Mouse (Mus musculus) adrenal gland, postnatal 4 days (tissue): ENCODE results near the gene Hbq1b. TPM values are rescaled to one million over a fixed set of nuclear protein-coding genes. Genes with fewer than 3 reads are reported as not detected.

ENCODE experiments used
- DNase-seq, 2 experiments: peaks; one replicate each; pipeline ENCODE4 v3.0.0; 2021 to 2022; ENCODE audit warnings: low spot score in 2 of 2, mixed read lengths in 2 of 2
- long read RNA-seq, 2 experiments: library from polyadenylated mRNA; stranded (forward); transcript quantifications; one replicate each; pipeline ENCODE4 v2.0.0; 2021
- total RNA-seq, 2 experiments: library from RNA; stranded (reverse); gene quantifications; 2 replicates each; pipeline ENCODE4 v1.2.3; 2021

Hbq1b gene
- total RNA-seq: 1 to 10 TPM; 3.9 to 5.3 TPM
- long read RNA-seq, experiment 1, partial matches to known transcripts: 0 of 3 reads
- long read RNA-seq, experiment 1, other reads (novel, unspliced or antisense): 0 of 3 reads
- long read RNA-seq, experiment 2, partial matches to known transcripts: 0 of 3 reads
- long read RNA-seq, experiment 2, other reads (novel, unspliced or antisense): 0 of 3 reads

DNA sequence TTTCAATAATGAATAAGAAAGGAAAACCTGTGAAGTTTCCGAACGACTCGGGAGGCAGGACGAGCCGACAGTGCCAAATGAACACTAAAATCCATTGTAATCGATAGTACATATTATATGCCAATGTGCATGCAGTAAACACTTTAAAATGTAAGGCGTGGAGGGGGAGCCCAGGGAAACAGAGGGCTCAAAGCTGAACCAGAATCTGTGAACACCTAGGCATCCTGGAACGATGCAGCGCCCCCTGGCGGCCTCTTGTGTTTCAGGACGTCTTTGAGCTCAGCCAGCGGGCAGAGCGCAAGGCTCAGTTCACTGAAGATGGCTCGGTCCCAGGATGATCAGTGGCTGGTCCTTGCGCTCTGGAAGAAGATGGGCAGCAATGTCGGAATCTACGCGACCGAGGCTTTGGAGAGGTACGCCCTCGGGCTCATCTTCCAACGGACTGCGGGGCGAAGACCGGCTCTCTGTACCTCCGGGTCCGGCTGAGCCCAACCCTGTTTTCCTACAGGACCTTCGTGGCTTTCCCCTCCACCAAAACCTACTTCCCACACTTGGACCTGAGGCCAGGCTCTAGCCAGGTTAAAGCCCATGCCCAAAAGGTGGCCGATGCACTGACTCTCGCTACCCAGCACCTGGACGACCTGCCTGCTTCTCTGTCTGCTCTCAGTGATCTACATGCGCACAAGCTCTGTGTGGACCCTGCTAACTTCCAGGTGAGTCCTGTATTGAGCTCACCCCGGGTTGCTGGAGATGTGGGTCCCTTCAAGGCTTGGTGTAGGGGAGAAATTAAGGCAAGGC lies at the start of gene Hbq1b:
Gene Hbq1b, plus strand, starts transcription at position 271 of the 798 bp plus-strand sequence.
- peak; percentile 41 to 52 for DNase-seq

DNA sequence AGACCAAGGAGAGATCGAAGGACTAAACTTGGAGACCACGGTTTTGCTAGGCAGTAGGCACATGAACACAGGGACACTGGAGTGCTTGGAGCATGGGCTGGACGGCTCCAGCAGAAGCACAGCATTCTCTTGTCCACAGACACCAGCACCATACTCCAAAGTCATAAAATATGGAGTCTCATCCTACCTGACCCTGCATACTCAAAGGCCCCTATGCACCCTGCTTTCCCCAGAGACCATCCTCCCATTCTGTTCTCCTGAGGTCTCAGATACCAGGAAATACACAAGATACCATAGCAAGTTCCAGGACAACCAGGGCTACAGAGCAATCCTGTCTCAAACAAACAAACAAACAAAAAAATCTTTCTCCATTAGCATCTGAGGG lies 49.4 kb upstream of the Hbq1b start:
- DNase-seq: no peak

DNA sequence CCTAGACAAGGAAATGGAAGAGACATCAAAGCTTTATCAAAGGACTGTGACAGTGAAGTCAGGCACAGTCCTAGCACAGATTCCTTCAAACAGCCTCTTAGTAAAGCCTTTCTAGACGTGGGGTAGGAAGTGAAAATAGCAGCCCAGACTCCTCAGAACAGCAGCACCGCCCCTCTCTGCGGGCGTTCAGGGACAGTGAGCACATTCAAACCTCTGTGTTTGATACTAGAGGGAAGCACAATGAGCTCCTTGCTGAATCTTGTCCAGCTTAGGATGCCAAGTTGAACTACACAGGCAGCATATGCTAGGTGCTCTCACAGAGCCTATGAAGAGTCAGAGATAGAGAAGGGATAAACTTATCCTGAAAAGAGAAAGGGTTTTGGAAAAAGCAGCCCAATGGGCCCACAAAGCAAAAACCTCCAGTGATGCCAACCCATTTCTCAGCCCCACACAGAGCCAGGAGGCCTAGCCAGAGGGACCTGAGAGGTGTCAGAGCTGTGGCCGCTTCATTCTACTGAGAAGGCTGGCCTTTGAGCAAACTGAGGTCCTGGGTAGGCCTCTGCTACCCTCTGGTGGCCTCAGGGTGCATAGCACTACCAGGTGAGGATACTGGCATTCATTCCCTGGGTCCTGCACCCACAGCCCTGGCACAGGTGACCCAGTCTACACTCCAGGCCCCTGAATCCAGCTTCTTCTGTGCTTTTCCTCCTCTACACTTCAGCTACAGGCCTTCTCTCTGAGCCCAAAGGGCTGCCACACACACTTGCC lies 48.5 kb upstream of the Hbq1b start:
- peak; percentile 25 to 60 for DNase-seq

DNA sequence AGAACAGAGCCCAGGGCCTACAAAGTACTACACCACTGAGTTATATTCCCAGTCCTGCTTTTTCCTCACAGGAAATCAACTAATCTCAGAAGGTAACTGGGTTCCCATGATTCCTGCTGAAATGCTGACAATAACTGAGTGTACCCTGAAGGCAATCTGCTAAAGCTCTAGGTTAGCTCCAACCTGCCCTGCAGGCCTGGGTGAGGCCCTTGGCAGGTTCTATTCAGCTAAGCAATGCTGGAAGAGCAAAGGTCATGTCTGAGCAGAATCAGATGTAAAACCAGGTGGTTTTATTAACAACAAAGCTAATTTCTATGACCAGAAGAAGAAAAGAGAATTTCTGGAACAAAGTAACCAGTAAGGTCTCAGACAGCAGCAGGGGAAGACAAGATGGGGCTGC lies 45.4 kb upstream of the Hbq1b start:
- no peak for DNase-seq

DNA sequence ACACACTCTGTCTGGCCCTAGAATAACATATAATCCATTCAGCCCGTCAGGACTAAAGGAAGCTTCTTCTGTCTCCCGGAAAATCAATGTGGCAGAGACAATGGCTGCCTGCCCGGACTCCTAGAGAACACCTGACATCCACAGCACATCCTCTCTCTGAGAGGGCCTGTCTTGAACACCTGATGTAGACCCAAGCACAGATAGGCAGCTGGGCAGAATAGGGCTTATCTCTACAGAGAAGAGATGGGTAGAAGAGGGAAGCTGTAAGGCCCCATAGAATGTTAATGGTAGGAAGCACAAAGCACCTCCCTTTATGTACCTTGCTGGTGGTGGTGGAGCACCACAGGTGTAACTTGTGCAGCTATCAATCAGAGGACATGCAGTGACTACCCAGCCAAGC lies 44.6 kb upstream of the Hbq1b start:
- no peak for DNase-seq

DNA sequence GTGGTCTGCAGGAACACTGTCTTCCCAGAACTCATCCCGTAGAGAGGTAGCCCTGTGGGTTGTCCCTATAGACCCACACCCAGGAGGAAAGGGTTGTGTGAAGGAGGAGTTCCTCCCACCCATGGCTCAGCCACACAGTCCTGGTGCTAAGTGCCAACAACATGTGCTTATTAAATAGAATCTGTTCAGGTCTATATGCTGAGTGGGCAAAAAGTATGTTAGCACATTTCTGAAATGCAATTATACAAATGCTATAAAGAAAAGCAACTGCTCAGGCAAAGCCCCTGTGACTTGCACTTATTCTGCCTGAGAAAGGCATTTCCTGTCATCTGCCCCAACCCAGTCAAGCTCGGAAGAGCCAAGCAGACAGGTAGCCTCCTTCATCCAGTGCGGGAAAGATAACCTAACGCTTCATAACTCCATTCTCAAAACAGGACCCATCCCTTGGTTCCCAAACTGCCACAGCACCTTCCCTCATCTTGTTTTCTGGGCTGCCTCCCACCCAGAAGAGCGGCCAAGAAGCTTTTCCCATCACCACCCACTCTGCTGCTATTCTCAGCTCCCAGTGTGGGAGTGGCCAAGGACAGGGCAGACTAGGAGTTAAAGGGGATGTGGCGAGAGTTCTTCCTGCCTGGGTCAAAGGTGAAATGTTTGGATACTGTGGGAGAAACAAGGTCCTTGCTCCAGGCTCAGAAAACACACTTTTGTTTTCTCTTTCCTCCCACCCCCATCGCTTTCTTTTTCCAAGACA lies 43.4 kb upstream of the Hbq1b start:
- DNase-seq: no peak

DNA sequence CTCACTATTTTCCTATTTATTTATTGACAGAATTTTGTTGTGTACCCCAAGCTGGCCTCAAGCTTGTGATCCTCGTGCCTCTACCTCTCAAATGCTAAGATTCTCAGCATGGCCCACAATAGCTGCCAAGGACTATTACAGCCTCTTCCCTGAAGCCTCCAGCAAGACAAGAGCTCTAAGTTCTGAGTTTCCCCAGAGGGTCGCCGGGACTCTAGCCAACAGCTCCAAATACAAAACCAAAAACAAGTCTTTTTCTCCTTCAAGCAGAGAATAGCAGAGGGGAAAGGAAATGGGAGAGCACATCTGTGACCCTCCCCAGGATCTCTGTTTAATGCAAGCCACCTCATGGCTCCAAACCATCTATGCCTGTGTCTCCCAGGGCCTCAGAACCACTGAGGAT lies 42.7 kb upstream of the Hbq1b start:
- DNase-seq: no peak

DNA sequence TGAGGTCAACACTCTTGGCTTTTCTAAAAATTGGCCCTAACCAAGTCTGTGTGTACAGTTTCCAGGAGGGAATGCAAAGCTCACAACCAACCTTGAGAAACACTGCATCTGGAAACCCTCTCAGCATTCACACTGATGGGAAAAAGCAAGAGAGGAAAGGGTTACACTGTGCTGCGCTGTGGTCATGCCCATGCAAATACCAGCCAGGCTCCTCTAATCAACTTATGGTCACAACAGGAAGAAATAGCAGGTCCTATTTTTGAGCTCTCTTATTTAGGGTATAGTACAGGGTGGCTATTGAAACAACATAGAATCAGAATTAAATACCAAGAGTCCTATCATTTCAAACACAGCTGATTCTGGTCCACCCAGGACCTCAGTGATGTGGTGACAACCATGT lies 42.1 kb upstream of the Hbq1b start:
- DNase-seq: no peak

DNA sequence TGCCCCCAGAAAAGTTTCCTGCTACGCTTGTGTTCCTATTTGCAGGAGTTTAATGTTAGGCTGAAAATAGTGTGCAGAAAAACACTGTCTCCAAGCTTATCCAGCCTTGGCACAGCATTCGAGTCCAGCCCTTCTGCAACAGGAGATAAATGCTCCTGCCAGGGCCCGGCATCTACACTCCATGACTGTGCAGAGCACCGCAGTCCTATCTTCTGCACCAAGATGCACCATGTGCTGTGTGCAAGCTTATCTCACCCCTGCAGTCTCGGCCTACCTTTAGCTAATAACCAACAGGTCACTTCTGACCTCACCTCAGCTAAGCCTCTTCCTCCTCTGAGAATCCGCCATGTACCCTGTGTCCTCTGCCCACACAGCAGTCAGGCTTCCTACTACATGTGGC lies 41.2 kb upstream of the Hbq1b start:
- no peak for DNase-seq

DNA sequence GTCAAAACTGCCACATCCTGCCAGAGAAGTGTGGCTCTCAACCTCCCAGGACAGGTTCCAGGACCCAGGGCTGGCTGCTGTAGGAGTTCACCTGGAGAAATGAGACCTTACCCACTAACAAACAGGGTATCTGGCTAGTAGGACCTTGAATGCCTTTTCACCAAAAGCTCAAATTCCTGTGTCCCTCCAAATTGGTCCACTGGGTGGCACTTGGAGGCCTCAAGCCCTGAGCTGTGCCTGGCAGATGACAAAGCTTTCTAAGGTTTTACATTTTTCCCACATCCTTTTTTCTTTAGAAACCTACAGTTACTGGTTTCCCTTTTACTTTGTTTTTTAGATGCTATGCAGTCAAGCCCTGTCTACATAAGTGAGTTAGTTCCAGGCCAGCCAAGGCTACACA lies 39.7 kb upstream of the Hbq1b start:
- DNase-seq: no peak

DNA sequence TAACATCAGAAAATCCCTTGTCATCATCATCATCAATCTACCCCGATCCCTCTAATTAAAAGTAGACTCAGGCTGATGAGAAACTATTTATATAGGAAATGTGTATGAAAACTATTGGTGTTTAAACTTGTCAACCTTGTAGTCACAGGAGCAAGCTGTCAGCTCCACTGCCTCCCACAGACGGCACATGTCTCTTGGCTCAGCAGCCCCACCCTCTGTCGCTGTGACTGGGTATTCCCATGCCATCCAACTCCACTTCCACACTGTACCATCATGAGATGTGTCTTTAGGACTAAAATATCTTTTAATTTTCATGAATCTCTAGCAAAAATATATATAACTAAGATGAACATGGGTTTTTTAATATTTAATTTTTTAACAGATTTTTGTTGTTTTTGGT lies 38.4 kb upstream of the Hbq1b start:
- DNase-seq: no peak

DNA sequence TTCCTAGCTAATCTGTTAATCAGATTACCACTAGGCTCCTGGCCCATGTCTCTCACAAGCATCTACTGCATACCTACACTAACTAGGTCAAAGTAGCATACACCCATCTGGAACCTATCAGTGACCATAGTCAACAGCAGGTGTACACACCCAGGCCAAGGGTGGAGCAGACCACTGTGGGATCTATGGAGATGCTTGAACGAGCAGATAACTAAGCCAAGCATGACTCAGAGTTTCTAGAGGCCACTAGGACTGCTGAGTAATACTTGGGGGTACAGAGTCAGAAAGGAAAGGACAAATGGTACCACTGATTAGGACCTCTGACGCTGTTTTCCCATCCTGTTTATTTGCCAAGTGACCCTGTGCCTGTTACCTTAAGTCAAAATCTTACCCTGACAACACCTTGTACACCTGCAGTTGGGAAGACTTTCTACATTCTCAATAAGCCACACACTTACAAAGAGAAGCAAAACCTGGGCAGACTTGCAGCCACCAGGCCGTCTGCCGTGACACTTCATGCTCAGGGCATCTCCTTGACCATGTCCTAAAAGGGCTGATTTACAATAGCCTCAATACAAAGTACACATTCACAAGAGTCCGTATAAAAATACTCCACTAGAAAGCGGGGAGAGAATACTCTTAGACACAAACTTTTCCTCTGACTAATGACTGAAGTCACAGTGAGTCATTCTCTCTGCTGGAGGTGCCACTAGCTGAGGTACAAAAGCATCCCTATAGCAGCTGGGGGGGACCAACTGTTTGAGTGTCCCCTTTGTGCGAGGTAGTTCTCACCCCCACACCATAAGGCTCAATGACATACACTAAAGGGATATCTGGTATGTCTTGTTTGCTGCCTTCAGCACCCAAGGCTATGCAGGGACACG lies 35.6 kb upstream of the Hbq1b start:
- no peak for DNase-seq

DNA sequence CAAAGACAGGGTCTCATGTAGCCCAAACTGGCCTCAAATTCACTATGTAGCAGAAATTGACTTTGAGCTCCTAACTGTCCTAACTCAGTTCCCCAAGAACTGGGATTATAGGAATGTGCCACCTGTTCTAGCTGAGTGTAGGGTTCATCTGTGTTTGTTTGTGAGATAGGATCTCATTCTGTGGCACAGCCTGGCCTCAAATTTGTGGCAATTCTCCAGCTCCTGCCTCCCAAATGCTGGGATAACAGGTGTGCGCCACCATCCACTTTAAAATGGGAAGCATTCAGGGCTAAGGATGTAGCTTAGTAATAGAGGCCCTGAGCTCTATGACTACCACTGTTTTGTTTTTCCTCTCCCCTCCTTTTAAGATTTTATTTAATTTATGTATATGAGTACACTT lies 33.6 kb upstream of the Hbq1b start:
- no peak for DNase-seq

DNA sequence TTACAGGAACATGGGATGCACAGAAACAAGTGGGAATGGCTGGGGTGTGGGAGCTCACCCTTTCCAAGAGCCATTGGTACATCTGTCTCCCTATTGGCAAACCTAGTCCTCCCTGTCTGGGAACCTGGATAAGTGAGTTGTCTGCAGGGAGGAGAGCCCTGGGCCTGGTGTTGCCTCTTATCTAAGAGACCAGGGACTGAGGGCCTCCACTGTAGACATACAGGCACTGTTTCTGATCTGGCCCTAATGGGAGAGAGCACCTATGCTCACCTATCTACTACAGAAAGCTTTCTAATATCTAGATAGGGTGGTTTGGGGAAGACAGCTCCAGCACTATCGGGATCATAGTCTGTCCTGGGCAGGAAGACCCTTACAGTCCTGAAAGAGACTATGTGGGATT lies 30.6 kb upstream of the Hbq1b start:
- no peak for DNase-seq

DNA sequence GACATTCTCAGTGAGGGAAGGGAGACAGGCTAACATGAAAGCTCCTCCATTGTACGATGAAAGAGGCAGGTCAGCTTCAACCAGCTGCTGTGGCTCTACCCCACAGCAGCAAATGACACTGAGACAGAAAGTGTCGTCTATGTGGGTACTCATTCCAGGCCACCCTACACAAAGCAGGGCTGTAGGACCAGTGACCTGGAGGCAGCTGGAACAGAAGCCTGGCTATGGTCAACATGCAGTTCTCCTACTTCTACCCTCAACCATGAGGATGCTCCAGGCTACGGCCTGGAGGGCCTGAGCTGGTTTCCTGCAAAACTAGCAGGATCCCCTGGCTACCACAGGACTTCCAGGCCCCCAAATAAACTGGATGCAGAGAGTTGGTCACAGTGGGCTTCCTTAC lies 30.2 kb upstream of the Hbq1b start:
- no peak for DNase-seq

DNA sequence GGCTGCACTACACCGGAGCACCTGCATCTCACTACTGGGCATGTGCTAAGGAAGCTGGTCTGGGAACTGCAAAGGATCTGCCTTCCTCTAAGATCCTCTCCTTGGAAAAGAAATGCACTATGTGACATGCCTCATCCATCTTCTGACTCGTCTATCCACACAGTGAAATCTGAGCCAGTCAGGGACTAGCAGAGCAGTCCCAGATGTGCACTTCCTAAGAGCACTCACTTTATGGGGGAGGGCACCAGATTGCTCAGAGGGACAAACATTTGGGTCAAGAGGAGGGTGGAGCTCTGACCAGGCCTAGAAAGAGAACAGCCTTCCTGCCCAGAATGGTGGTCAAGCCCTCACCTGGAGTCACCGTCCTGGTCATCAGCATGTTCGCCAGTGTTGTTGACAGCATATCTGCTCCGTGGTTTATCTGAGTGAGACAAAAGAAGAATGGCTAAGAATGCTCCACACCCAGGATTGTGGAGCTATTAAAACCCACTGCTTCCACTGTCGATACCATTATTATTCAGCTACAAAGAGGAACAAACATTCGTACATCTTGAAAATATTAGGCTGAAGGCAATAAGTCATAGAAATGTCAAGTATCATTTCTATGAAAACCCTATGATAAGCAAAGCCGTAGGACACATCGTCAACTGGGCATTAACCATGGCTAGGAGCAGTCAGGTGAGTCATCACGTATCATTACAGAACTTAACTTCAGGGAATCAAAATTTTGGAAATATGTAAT lies 23.9 kb upstream of the Hbq1b start:
- no peak for DNase-seq

DNA sequence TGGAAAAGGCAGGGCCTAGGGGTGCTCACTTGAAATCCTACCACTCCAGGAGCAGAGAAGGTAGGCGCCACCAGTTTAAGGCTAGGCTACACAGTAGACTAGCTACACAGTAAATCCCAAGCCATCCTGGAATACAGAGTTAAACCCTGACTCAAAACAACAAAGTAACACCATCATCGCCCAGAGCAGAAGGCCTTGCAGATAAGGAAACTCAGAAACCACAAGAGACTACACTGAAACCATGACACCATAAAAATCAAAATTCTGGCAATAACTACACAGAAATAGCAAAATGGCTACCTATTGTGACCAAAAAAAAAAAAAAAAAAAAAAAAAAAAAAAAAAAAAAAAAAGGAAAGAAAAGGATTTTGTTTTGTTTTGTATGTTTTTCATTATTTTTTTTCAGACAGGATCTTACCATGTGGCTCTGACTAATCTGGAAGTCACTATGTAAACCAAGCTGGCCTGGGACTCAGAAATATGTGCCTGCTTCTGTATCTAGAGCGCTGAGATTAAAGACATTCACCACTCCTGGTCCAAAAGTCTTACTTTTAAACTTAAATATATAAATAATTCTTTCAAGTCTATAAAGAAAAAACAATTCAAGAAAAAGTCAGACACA lies 21.5 kb upstream of the Hbq1b start:
- DNase-seq: no peak

DNA sequence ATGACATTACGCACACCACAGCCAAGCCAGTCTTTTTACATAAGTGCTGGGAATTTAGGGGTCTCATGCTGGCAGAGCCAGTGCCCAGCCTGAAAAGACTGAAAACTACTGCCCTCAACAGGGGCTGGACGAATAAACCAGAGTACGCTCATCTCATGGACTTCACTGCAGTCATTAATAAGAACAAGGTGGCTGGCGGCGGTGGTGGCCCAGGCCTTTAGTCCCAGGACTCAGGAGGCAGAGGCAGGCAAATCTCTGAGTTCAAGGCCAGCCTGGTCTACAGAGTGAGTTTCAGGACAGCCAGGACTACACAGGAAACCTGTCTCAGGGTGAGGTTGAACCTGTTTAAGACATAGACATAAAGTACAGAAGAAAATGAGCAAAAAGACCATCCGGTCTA lies 20.6 kb upstream of the Hbq1b start:
- DNase-seq: no peak

DNA sequence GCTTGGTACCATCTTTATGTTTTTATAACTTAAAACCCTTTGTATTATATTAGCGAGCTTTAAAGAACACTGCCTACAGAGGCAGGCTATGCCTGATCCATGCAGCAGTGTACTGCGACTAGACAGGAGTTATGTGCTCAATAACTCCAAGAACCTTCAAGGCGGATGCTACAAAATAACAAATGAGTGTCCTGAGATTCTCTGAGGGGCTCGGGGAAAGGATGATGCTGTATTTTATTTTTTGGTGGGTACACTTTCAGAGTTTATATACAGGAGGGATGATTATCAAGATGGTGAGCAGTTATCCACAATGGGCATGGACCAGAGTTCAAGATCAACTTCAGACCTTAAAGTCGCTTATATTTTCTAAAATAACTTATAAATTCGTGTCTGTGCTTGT lies 20.0 kb upstream of the Hbq1b start:
- no peak for DNase-seq
